Mouse (Mus musculus) E14TG2a.4 (cell line): ENCODE measurements around the gene Ssmem1.
A peak's percentile ranks its signal among the peaks of the same experiment; 100 is the strongest.

Experiments
- H3K27me3 ChIP-seq: 2 replicates; pipeline ENCODE4 v1.6.1; 2014; ENCODE audit warnings: low read length, control low read depth; ENCODE audit not compliant: insufficient read depth
- H3K36me3 ChIP-seq: 2 replicates; pipeline ENCODE4 v1.6.1; 2014; ENCODE audit warnings: low read length, control low read depth; ENCODE audit not compliant: insufficient read depth
- H3K4me1 ChIP-seq: replicated peaks from 2 replicates; pipeline ENCODE4 v1.6.1; 2014; ENCODE audit warnings: low read depth, low read length, control low read depth
- H3K4me3 ChIP-seq: replicated peaks from 2 replicates; pipeline ENCODE4 v1.5.1; 2014; ENCODE audit warnings: mild to moderate bottlenecking, low read length
- H3K9me3 ChIP-seq: 2 replicates; pipeline ENCODE4 v1.6.1; 2014; ENCODE audit warnings: low read length, control low read depth
- CTCF ChIP-seq: conservative IDR thresholded peaks from 2 replicates; pipeline ENCODE4 v1.5.1; 2014; ENCODE audit warnings: low read length
- NANOG ChIP-seq: IDR thresholded peaks from 2 replicates; pipeline ENCODE4 v1.6.1; 2014; ENCODE audit warnings: borderline replicate concordance, low read length, mixed read lengths
- POU5F1 ChIP-seq: IDR thresholded peaks from 2 replicates; pipeline ENCODE4 v1.6.1; 2014; ENCODE audit warnings: low read length, borderline replicate concordance

The Ssmem1 gene

GRCm38 (mm10) chr6:30509265-30510239 is at the start of gene Ssmem1, which contains the start of gene Tmem209:
Gene Ssmem1 (plus strand): TSS chr6:30509849.
Gene Tmem209 (minus strand): TSS chr6:30509783.
- H3K9me3 ChIP-seq, result no peaks in the 10 kb centered on the region
- H3K36me3 ChIP-seq, result peaks cover 38% of the 10 kb centered on the region
- peaks cover 43% of the 10 kb centered on the region for H3K4me1 ChIP-seq
- peak within 1 kb of the TSS; percentile 91 for H3K4me3 ChIP-seq
- H3K27me3 ChIP-seq, result no peaks in the 10 kb centered on the region
- TF ChIP-seq POU5F1 (no peak), CTCF (no peak), NANOG (no peak)

DNA sequence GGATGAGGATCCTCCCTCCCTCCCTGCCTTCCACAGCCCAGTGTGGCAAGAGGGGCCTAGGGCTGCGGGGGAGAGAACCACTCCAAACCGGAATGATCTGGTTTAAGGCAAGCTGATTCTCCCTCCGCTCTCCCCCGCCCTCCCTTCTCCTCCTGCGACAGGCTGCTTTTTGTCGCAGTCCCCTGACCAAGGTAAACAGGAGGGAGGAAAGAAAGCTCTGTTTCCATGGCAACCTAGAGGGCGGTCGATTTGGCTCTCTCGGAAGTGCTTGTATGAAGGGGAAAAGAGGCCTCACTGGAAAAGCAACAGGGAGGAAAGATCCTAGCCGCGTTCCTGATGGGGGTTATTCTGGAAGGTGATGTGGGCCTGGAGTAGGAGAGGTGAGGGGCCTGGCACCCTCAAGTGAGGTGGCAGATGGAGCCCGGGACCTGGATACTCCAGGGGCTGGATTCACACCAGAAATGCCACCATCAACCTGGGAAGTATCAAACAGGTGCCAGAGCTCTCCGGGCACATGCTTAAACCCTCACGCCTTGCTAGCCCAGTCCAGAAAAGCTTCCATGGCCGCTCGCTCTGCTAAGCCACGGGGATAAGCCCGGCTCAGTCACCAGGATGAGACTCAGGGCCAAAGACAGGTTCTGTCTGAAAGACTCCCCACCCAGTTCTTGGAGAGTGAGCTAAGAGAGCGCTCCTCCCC is 48.8 kb upstream of the Ssmem1 start:
- H3K27me3 ChIP-seq, result peaks cover 50% of the 10 kb centered on the region
- no peaks in the 10 kb centered on the region for H3K36me3 ChIP-seq
- H3K4me1 ChIP-seq, result peaks cover 66% of the 10 kb centered on the region
- no peak for TF ChIP-seq NANOG
- no peak for TF ChIP-seq CTCF
- no peak for TF ChIP-seq POU5F1
- peak overlapping the region; percentile 69 for H3K4me3 ChIP-seq
- peaks cover 5% of the 10 kb centered on the region for H3K9me3 ChIP-seq

GRCm38 (mm10) chr6:30461755-30462344 is 47.8 kb upstream of the Ssmem1 start:
- Histone ChIP-seq H3K4me1 (peaks cover 66% of the 10 kb centered on the region), H3K27me3 (peaks cover 56% of the 10 kb centered on the region), H3K9me3 (no peaks in the 10 kb centered on the region), H3K36me3 (no peaks in the 10 kb centered on the region), H3K4me3 (0 out of 2 replicates have a peak overlapping the region, but pooled peaks have one; percentile 69)
- TF ChIP-seq NANOG (no peak), CTCF (no peak), POU5F1 (no peak)

GRCm38 (mm10) chr6:30462822-30463221 is 46.8 kb upstream of the Ssmem1 start:
- Histone ChIP-seq H3K27me3 (peaks cover 56% of the 10 kb centered on the region), H3K36me3 (no peaks in the 10 kb centered on the region), H3K4me1 (peaks cover 57% of the 10 kb centered on the region), H3K9me3 (no peaks in the 10 kb centered on the region), H3K4me3 (no peak overlapping the region)
- TF ChIP-seq NANOG, result no peak

- H3K4me3 ChIP-seq, result no peak overlapping the region
These were observed 44.1 kb upstream of the Ssmem1 start for GRCm38 (mm10) chr6:30465586-30465985.

GRCm38 (mm10) chr6:30468058-30468457 is 41.6 kb upstream of the Ssmem1 start:
- H3K4me3 ChIP-seq, result no peak overlapping the region
- peaks cover 29% of the 10 kb centered on the region for H3K4me1 ChIP-seq
- TF ChIP-seq CTCF (no peak), NANOG (no peak), POU5F1 (no peak)
- H3K36me3 ChIP-seq, result no peaks in the 10 kb centered on the region
- H3K27me3 ChIP-seq, result peaks cover 42% of the 10 kb centered on the region
- H3K9me3 ChIP-seq, result no peaks in the 10 kb centered on the region

More at GRCm38 (mm10) chr6:30465586-30465985, 44.1 kb upstream of the Ssmem1 start:
- Histone ChIP-seq H3K27me3 (peaks cover 50% of the 10 kb centered on the region), H3K4me1 (peaks cover 49% of the 10 kb centered on the region), H3K36me3 (no peaks in the 10 kb centered on the region), H3K9me3 (no peaks in the 10 kb centered on the region)
- TF ChIP-seq NANOG (no peak), CTCF (no peak), POU5F1 (no peak)

DNA sequence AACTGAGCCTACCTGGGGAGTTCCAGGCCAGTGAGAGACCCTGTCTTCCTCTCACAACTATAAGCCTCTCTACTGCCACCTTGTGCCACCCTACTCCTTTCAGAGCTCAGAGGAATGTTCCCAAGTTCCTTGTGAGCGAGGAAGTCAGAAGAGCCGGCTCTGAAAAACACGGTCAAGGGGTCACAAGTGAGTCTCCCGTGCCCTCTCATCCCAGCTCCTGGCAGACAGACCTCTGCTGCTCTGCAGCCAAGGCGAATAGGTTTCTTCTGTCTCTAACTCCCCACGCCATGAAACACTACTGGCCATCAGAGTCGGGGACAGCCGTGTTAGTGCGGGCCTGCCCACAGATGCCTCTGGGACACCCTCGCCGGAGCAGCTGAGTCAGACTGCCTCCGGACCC is 41.0 kb upstream of the Ssmem1 start:
- Histone ChIP-seq H3K27me3 (peaks cover 36% of the 10 kb centered on the region), H3K4me3 (peak overlapping the region; percentile 69), H3K4me1 (peaks cover 27% of the 10 kb centered on the region), H3K9me3 (no peaks in the 10 kb centered on the region), H3K36me3 (no peaks in the 10 kb centered on the region)
- no peak for TF ChIP-seq NANOG
- peak; percentile 29 for TF ChIP-seq CTCF

- no peaks in the 10 kb centered on the region for H3K9me3 ChIP-seq
- peak overlapping the region; percentile 69 for H3K4me3 ChIP-seq
- H3K4me1 ChIP-seq, result peaks cover 20% of the 10 kb centered on the region
- no peak for TF ChIP-seq NANOG
- TF ChIP-seq CTCF, result no peak
- no peak for TF ChIP-seq POU5F1
- no peaks in the 10 kb centered on the region for H3K36me3 ChIP-seq
- H3K27me3 ChIP-seq, result peaks cover 30% of the 10 kb centered on the region
These were observed 40.3 kb upstream of the Ssmem1 start for GRCm38 (mm10) chr6:30469370-30469769.
